Mouse (Mus musculus) myocyte (in vitro differentiated cells): Measurements from ENCODE around the gene Srgap2. TPM values are rescaled to one million over a fixed set of nuclear protein-coding genes. Genes with fewer than 3 reads are reported as not detected.

Experiments used
- H3K27me3 ChIP-seq: one replicate; pipeline ENCODE4 v1.6.1; 2011; ENCODE audit not compliant: control insufficient read depth, insufficient read depth, insufficient read length
- H3K36me3 ChIP-seq: one replicate; pipeline ENCODE4 v1.6.1; 2011; ENCODE audit not compliant: control insufficient read depth, insufficient read depth
- H3K4me2 ChIP-seq: one replicate; pipeline ENCODE4 v1.6.1; 2011; ENCODE audit warnings: low read depth, control low read depth
- H3K4me3 ChIP-seq: one replicate; pipeline ENCODE4 v1.5.1; 2011; ENCODE audit warnings: mild to moderate bottlenecking, control low read depth, moderate library complexity
- H3K79me2 ChIP-seq: one replicate; pipeline ENCODE4 v1.6.1; 2011; ENCODE audit not compliant: control insufficient read depth, insufficient read depth
- H3ac ChIP-seq: one replicate; pipeline ENCODE4 v1.6.1; 2011; ENCODE audit not compliant: control insufficient read depth, insufficient read length
- CEBPB ChIP-seq: IDR thresholded peaks from 2 replicates; pipeline ENCODE4 v1.6.1; 2011; ENCODE audit warnings: mild to moderate bottlenecking, moderate library complexity; ENCODE audit not compliant: poor library complexity, insufficient read depth, severe bottlenecking
- E2F4 ChIP-seq: IDR thresholded peaks from one replicate; pipeline ENCODE4 v1.6.1; 2011; ENCODE audit warnings: mild to moderate bottlenecking, control low read depth, moderate library complexity; ENCODE audit not compliant: insufficient read depth
- MAX ChIP-seq: IDR thresholded peaks from one replicate; pipeline ENCODE4 v1.6.1; 2011; ENCODE audit warnings: low read depth, mild to moderate bottlenecking, control low read depth
- MYOD1 ChIP-seq, 3 experiments: IDR thresholded peaks; one replicate each; pipeline ENCODE4 v1.6.1; 2011; ENCODE audit warnings: control low read depth in 2 of 3, low read depth in 2 of 3, mild to moderate bottlenecking in 2 of 3, moderate library complexity in 1 of 3; ENCODE audit not compliant: insufficient read length in 2 of 3, control insufficient read depth in 1 of 3
- MYOG ChIP-seq, 3 experiments: IDR thresholded peaks; one replicate each; pipeline ENCODE4 v1.6.1; 2011; ENCODE audit warnings: control low read depth in 2 of 3, low read depth in 2 of 3, mild to moderate bottlenecking in 2 of 3; ENCODE audit not compliant: insufficient read length in 2 of 3, control insufficient read depth in 1 of 3, insufficient read depth in 1 of 3
- POLR2A ChIP-seq: IDR thresholded peaks from one replicate; pipeline ENCODE4 v1.6.1; 2011; ENCODE audit warnings: low read depth, mild to moderate bottlenecking, control low read depth, moderate library complexity; ENCODE audit not compliant: insufficient read length
- POLR2AphosphoS2 ChIP-seq: IDR thresholded peaks from one replicate; pipeline ENCODE4 v1.6.1; 2011; ENCODE audit warnings: low read depth, control low read depth; ENCODE audit not compliant: insufficient read length
- REST ChIP-seq: IDR thresholded peaks from one replicate; pipeline ENCODE4 v1.6.1; 2011; ENCODE audit warnings: mild to moderate bottlenecking, control low read depth, moderate library complexity; ENCODE audit not compliant: insufficient read depth, insufficient read length
- SRF ChIP-seq: IDR thresholded peaks from one replicate; pipeline ENCODE4 v1.6.1; 2011; ENCODE audit warnings: low read depth; ENCODE audit not compliant: control insufficient read depth, insufficient read length
- TCF3 ChIP-seq: IDR thresholded peaks from one replicate; pipeline ENCODE4 v1.6.1; 2011; ENCODE audit warnings: low read depth, control low read depth; ENCODE audit not compliant: insufficient read length
- USF1 ChIP-seq: IDR thresholded peaks from one replicate; pipeline ENCODE4 v1.6.1; 2011; ENCODE audit warnings: low read depth, mild to moderate bottlenecking, control low read depth, moderate library complexity
- polyA plus RNA-seq: library from polyadenylated mRNA; unstranded; fragments of >200 nt; fragmentation: generic; extraction: Trizol; gene quantifications from one replicate; pipeline ENCODE4 v1.2.1, GENCODE M21; 2012; ENCODE audit warnings: missing spikeins

Gene Srgap2
- polyA plus RNA-seq, 1 experiment, result 19.1 TPM

DNA sequence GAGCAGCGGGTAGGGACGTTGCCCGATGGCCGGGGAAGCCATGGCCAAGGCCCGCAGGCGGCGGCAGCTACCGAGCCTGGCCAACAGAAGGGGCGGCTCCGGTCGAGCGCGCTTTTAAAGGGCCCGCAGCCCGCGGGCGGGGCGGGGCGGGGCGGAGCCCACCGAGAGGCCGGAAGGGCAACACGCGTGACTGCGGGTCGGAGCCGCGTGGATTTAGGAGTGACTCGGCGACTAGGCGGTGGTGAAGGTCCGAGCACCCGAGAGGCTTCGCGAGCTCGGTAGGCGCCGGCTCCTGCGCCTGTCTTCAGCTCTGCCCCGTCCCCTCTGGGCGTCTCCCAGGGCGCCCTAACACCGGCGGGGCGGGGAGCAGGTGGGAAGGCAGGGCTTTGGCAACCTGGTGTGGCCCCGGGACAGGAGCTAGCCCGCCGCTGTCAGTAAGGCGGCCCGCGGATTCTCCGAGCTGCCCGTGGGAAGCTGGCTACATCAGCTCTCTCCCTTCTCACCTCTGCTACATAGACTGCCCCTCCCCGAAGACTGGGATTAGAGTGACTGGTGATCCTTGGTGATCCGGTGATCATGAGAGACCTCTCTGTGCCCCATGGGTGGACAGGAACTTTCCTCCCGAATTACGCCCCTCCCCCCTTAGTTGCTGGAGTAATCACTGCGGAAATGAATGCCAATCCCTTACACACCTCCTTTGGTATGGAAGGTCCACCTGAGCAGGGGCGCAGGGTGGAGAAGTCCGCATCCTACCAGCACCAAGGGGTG lies 281.9 kb downstream of the Srgap2 start, which contains the start of gene Rassf5:
Rassf5 (minus strand) TSS at position 170 of the 768 bp plus-strand sequence.
- Histone ChIP-seq H3ac (peak within 1 kb of the TSS; percentile 37), H3K4me3 (peak within 1 kb of the TSS; percentile 51), H3K79me2 (peaks cover 10% of the 10 kb centered on the region), H3K36me3 (no peaks in the 10 kb centered on the region), H3K27me3 (no peaks in the 10 kb centered on the region), H3K4me2 (peak within 1 kb of the TSS; percentile 96)
- TF ChIP-seq MYOG (IDR thresholded peaks at IDR 0.05; ENCODE audit: control insufficient read depth in 1 of 3, insufficient read depth in 1 of 3, insufficient read length in 2 of 3, low read depth in 2 of 3) (no peak), SRF (no peak), POLR2A (peak; percentile 96), CEBPB (no peak), POLR2AphosphoS2 (peak; percentile 88), MAX (no peak), MYOD1 (IDR thresholded peaks at IDR 0.05; ENCODE audit: control insufficient read depth in 1 of 3, insufficient read length in 2 of 3, low read depth in 2 of 3) (peak in 1 of 3 experiments; percentile 4), TCF3 (no peak), USF1 (no peak)

GRCm38 (mm10) chr1:131244536-131245088 lies 282.5 kb downstream of the Srgap2 start:
- Histone ChIP-seq H3ac (peak overlapping the region; percentile 37), H3K4me2 (peak overlapping the region; percentile 96), H3K36me3 (no peaks in the 10 kb centered on the region), H3K27me3 (no peaks in the 10 kb centered on the region), H3K4me3 (peak overlapping the region; percentile 51), H3K79me2 (peaks cover 10% of the 10 kb centered on the region)
- TF ChIP-seq POLR2AphosphoS2, result no peak
- no peak for TF ChIP-seq MAX
- TF ChIP-seq SRF, result peak; percentile 26
- no peak for TF ChIP-seq MYOD1 (IDR thresholded peaks at IDR 0.05; ENCODE audit: control insufficient read depth in 1 of 3, insufficient read length in 2 of 3, low read depth in 2 of 3)
- no peak for TF ChIP-seq TCF3
- TF ChIP-seq MYOG (IDR thresholded peaks at IDR 0.05; ENCODE audit: control insufficient read depth in 1 of 3, insufficient read depth in 1 of 3, insufficient read length in 2 of 3, low read depth in 2 of 3), result no peak

DNA sequence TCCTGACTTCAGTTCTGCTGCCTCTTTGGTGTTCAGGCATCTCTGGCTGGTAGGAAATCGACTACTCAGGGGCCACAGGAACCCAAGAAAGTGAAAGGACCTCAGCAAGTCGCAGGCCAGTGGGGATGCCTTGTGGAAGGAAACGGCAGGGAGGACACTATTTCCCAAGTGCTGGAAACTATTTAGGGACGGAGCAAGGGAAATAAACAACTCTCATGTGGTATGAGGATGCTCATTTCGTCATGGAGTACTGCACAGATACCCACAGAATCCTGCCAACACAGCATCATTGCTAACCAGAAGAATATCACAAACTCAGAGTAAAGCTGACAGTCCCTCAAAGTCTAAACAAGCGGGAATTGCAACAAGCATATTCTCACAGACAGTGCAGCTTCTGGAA lies 284.2 kb downstream of the Srgap2 start:
- H3ac ChIP-seq, result no peak overlapping the region
- peak overlapping the region; percentile 51 for H3K4me3 ChIP-seq
- H3K79me2 ChIP-seq, result peaks cover 10% of the 10 kb centered on the region
- peak overlapping the region; percentile 56 for H3K4me2 ChIP-seq
- no peaks in the 10 kb centered on the region for H3K27me3 ChIP-seq
- TF ChIP-seq SRF (no peak), POLR2AphosphoS2 (no peak), MAX (no peak), MYOD1 (IDR thresholded peaks at IDR 0.05; ENCODE audit: control insufficient read depth in 1 of 3, insufficient read length in 2 of 3, low read depth in 2 of 3) (no peak)
- no peaks in the 10 kb centered on the region for H3K36me3 ChIP-seq

DNA sequence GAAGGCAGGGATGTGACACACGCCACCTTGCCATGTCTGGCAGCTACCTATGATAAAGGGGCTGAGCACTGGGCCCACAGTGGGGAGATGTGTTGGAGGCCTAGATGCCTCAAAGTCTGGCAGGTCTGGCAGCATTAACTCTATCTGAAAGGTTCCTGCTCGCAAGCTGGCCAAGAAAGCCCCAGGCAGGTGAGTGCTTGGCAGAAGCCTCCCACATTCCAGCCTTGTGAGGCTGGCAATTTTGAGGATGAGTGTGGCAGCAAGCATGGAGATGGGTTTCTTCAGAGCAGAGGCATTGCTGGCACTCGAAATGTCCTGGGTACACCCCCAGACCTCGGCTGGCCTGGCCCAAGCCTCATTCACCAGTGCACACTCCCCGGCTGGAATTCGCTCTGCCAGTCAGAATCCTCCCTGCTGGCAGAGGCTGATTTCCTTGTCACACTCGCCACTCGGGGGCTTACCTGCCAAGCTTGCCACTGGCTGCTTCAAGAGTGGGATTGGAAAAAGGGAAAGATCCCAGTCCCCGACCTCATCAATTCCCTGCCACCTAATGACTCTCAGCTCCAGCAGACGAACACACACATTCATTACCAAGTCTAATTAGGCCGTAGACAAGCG lies 287.5 kb downstream of the Srgap2 start:
- TF ChIP-seq MAX (no peak), REST (no peak), E2F4 (no peak), TCF3 (no peak)
- no peak overlapping the region for H3ac ChIP-seq
- no peaks in the 10 kb centered on the region for H3K36me3 ChIP-seq
- H3K27me3 ChIP-seq, result no peaks in the 10 kb centered on the region
- peak overlapping the region; percentile 70 for H3K4me2 ChIP-seq
- no peak overlapping the region for H3K4me3 ChIP-seq
- peaks cover 14% of the 10 kb centered on the region for H3K79me2 ChIP-seq

DNA sequence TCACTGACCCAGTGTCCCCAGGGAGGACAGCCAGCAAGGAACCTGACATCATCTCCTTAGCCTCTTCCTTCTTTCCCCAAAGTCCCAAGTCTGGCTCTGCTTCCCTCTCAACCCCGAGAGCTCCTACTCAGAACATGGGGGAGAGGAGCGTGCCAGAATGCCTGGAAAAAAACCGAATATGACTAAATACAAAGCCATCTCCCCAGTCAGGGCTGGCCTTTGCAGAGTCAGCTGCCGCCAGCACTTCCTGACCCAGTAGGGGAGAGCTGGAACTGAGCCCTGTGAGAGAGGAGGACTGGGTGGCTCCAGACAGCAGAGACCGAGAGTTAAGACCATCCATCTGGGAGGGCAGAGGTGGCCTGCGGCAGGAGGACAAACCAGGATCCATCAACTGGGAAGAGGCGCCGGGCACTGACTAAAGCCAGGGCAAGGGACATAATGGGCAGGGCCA lies 288.2 kb downstream of the Srgap2 start:
- Histone ChIP-seq H3K4me3 (no peak overlapping the region), H3ac (no peak overlapping the region), H3K36me3 (no peaks in the 10 kb centered on the region), H3K27me3 (no peaks in the 10 kb centered on the region), H3K4me2 (peak overlapping the region; percentile 70), H3K79me2 (peaks cover 16% of the 10 kb centered on the region)
- TF ChIP-seq POLR2A (peak; percentile 34), CEBPB (no peak), MYOG (IDR thresholded peaks at IDR 0.05; ENCODE audit: control insufficient read depth in 1 of 3, insufficient read depth in 1 of 3, insufficient read length in 2 of 3, low read depth in 2 of 3) (peak in 1 of 3 experiments; percentile 40), MYOD1 (IDR thresholded peaks at IDR 0.05; ENCODE audit: control insufficient read depth in 1 of 3, insufficient read length in 2 of 3, low read depth in 2 of 3) (peak in 2 of 3 experiments; percentile 30 to 44)
